Mouse (Mus musculus) liver, adult (tissue): ENCODE results near the gene 4933405O20Rik.

Source experiments
- GATA4 ChIP-seq: IDR thresholded peaks from 2 replicates; pipeline ENCODE4 v1.6.1; 2014; ENCODE audit warnings: mild to moderate bottlenecking, low read length; ENCODE audit not compliant: insufficient replicate concordance

Gene 4933405O20Rik

DNA sequence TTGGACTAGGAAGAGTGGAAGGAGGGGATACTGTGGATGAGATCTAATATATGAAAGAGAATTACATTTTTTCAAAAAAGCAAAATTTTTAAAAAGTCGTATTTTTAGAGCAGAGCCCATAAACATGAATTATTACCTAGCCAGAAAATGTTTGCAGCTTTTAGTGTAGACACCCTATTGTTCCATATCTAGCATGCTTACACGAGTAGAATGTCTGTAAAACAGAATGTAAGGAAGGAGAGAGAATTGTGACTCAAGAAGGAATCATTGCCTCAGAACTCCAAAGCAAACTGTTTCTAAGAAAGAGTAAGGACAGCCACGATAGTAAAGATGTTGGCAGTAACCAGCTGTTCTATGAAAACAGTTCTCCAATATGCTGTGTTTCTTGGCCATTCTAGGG is at the start of gene 4933405O20Rik:
Gene 4933405O20Rik, plus strand, starts transcription at position 301 of the 400 bp plus-strand sequence.
- TF ChIP-seq GATA4, result no peak

DNA sequence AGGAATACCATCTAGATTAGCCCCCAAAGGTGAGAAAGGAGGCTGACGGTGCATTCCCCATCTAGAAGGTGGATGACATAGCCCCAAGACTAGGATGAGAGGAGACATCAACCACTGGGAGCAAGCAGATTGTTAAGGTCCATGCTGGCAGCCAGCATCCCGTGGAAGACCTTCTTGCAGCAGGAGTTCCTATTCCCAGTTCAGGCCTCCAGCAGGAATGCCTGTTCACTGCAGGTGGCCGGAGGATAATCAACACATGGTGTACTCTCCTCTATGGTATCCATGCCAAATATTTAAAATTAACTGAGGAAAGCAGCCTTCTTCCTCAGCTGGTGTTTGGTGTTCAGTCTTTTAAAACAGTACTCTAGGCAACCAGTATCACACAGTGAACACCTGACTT is 49.4 kb upstream of the 4933405O20Rik start:
- no peak for TF ChIP-seq GATA4

DNA sequence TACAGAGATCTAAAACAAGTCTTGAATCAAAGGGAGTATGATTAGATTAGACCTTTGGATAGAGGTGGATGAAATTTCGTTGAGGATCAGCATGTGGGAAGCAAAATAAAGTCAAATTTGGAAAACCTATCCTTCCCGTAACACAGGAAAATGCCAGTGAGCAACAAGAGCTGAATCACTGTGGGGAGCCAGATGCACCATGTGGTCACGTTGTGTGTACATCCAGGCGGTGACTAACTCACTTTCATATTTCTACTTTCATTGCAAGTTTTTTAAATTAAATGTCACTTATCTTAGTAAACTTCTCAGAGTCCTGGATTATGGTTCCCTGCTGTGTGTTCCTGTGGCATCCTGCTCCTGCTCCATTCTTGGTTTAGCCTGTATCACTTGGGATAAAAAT is 47.6 kb upstream of the 4933405O20Rik start:
- no peak for TF ChIP-seq GATA4

DNA sequence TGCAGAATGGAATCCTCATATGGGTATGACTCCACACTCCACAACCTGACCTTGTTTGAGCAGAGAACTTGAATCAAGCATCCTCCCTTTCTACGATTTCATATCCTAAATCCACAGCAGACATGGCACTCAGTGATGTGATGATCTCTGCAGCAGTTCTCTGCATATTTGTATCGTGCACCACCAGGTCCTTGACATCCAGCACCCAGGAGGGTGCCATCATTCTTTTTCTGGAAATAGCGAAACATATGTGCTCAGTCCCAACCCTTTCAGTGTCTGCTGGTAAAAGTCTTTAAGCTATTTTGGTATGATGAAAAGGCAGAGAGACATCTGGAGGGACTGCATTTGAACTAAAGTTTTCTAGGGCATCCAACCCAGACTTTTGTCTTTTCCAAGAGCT is 36.3 kb upstream of the 4933405O20Rik start:
- no peak for TF ChIP-seq GATA4

- no peak for TF ChIP-seq GATA4
These were observed 25.1 kb upstream of the 4933405O20Rik start for GRCm38 (mm10) chr7:50573841-50574240.

DNA sequence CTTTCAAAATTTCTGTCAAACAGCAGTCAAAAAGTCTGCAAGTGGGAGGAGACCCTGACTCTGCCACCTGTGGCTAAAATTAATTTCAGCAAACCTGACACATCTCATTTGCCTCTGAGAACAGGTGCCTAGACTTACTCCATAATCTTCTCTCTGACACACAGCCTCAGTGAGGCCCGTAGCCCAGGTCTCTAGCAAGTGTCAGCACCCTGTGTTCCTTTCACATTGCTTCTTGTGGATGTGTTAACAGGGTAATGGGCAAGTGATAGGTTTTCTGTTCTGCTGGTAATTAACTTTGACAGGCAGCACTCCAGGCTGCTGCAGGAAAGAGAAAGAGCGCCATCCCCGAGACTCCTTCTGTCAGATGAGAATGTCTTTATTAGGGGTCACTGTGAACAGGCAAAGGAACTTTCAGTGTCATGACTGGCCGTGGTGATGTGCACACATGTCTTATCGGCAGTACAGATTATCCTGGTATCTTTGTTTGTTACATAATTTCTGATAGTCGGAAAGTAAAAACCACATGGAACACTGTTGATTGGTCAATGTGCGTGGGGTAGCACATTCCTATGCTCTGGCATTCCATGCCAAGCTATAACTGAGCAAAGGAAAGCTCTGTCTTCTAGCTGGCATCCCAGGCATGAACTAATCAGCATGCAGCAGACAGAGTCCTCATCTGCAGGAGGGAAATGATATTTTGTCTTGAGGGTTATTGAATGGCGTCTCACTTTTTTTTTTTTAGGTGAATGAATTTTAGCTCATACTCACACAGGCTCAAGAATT is 10.2 kb upstream of the 4933405O20Rik start:
- no peak for TF ChIP-seq GATA4

- TF ChIP-seq GATA4, result no peak
These were observed 15.1 kb downstream of the 4933405O20Rik start for GRCm38 (mm10) chr7:50614101-50614500.

DNA sequence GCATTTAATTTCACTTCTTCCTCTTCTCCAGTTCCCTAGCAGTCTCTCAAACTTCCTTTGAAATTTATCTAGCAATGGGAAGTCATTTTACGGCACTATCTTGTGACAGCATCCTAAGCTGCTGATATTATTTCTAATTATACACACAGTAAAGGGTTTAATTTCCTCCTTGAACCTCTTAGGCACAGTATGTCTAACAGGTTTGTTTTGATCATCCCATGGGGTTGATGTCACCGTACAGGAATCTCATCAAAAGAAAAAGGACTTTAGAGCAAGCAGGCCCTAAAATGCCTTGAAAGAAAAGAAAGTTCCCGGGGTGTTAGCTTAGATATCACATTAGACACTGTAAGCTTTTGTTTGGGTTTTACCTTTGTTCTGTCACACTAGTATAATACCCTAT is 30.2 kb downstream of the 4933405O20Rik start:
- no peak for TF ChIP-seq GATA4

GRCm38 (mm10) chr7:50633147-50633546 is 34.2 kb downstream of the 4933405O20Rik start:
- no peak for TF ChIP-seq GATA4
